In genomic region chr3:127350602-127351362, GRCm38 (mm10) we compare ENCODE assay signal across 18 mouse cellular contexts.
"Had no signal": no experiment of that assay in that cellular context is flagged by ENCODE, and none has a peak within 500 bp of the region (broad histone marks: within the 10 kb centered on the region; RNA-seq: fewer than 3 reads in every experiment).

No protein-coding gene starts in this region.

- H3K4me2 ChIP-seq: lung, embryonic 15.5 days; midbrain, embryonic 11.5 days; midbrain, embryonic 13.5 days; midbrain, embryonic 15.5 days; neural tube, embryonic 12.5 days; stomach, embryonic 15.5 days had no signal

- H3K4me1 ChIP-seq: lung, embryonic 15.5 days; megakaryocyte, embryonic 14.5 days; neural tube, embryonic 12.5 days; stomach, embryonic 15.5 days had no signal

- H3K9ac ChIP-seq: liver, postnatal 0 days; lung, embryonic 15.5 days; midbrain, embryonic 13.5 days; midbrain, embryonic 15.5 days; neural tube, embryonic 12.5 days; stomach, embryonic 15.5 days had no signal

- H3K27me3 ChIP-seq: lung, embryonic 15.5 days; megakaryocyte, embryonic 14.5 days; midbrain, embryonic 13.5 days; midbrain, embryonic 15.5 days; neural tube, embryonic 12.5 days; stomach, embryonic 15.5 days had no signal

- H3K27ac ChIP-seq: lung, embryonic 15.5 days; macrophage; midbrain, embryonic 13.5 days; midbrain, embryonic 15.5 days; neural tube, embryonic 12.5 days; stomach, embryonic 15.5 days; stomach, postnatal 0 days had no signal

- H3K36me3 ChIP-seq: lung, embryonic 15.5 days; midbrain, embryonic 13.5 days; midbrain, embryonic 15.5 days; neural tube, embryonic 12.5 days; stomach, embryonic 15.5 days had no signal

- H3K4me3 ChIP-seq: lung, embryonic 15.5 days; megakaryocyte, embryonic 14.5 days; midbrain, embryonic 13.5 days; midbrain, embryonic 15.5 days; neural tube, embryonic 12.5 days; stomach, embryonic 15.5 days had no signal

- ATAC-seq: liver, postnatal 0 days; lung, postnatal 0 days; midbrain, embryonic 13.5 days; midbrain, embryonic 15.5 days had no signal

- H3K9me3 ChIP-seq: lung, embryonic 15.5 days; midbrain, embryonic 13.5 days; midbrain, embryonic 15.5 days; stomach, embryonic 15.5 days had no signal

- DNase-seq: liver, postnatal 0 days; lung, adult 2 months; lung, postnatal 14 days; lung, postnatal 36 days; right cerebral cortex, postnatal 14 days; thymus, adult 2 months; thymus, postnatal 25 days; thymus, postnatal 4 days had no signal
